Mouse (Mus musculus): ENCODE results near the gene Bst1.

The Bst1 gene

GRCm38 (mm10) chr5:43818695-43819094, at the start of gene Bst1:
Bst1 (plus strand) TSS chr5:43818885.
- DNase-seq (ENCODE audit: low spot score): no peak

DNA sequence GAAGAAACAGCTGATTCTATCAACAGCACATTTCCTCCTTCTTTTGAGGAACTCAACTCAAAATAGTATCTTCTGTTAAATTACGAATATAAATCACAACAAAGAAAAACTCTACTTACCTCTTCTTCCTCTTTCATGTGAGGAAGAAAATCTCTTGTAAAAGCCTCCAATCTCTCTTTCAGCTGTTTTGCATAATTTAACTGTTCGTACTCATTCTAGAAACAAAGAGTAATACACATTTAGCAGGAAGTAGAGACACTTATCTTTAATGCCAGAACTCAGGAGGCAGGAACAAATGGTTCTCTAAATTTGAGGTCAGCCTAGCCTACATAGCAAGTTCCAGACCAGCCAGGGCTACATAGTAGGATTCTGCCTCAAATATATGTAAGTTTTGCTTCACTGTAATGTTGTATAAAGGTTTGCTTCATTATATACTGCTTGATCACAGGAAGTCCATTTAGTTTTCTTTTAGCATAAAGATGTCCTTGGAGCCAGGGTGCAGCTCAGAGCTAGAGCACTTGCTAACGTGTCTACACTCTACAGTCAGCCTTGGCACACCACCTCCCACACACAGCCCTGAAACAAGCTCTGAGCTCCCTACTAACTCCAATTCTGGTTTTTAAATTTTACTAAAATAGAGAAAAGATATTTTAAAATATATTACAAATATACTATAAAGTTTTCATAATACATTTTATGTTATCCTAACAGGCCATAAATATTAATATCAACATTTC, 47.9 kb upstream of the Bst1 start:
- no peak for DNase-seq (ENCODE audit: low spot score)

- no peak for DNase-seq (ENCODE audit: low spot score)
Measured at GRCm38 (mm10) chr5:43771555-43771954, 47.1 kb upstream of the Bst1 start.

GRCm38 (mm10) chr5:43776407-43776806, 42.3 kb upstream of the Bst1 start:
- DNase-seq (ENCODE audit: low spot score): no peak

DNA sequence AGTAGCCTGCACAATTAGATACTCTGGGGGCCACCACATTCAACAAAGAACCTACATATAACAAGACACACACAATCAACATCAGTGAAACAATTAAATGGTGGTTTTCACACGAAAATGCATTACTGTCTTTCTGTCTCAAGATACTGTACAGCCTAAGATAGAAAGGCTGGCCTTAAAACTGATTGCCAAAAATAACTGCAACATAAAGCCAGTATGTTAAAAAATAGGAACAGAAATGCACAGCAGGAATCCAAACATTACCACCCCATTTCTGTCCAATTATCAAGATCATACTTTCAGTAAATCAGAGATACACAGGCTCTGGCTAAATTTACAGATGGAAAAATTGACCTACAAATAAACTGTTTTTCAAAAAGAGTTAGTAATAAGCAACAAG, 41.7 kb upstream of the Bst1 start:
- no peak for DNase-seq (ENCODE audit: low spot score)

DNA sequence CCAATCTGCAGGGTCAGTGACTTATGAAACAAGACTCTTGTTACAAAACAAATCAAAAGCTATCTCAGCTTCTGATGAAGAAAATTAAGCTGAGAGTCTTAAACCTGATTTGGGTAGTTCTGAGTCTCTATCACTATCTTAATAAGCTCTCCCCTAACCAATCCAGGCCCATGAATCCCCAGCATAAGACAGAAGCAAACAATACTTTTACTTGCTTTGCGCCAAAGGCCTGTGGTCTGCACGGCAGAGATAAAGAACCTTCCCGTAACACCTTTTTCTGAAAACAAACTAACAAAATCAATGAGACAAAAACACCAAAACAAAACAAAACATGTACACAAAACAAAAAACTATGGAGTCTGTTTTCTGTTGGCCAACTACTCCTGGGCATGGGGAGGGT, 40.1 kb upstream of the Bst1 start:
- no peak for DNase-seq (ENCODE audit: low spot score)

GRCm38 (mm10) chr5:43781423-43781976, 37.2 kb upstream of the Bst1 start:
- no peak for DNase-seq (ENCODE audit: low spot score)

- peak; percentile 83 for DNase-seq (ENCODE audit: low spot score)
Measured at GRCm38 (mm10) chr5:43781977-43782930, 36.4 kb upstream of the Bst1 start.

GRCm38 (mm10) chr5:43783996-43784395, 34.7 kb upstream of the Bst1 start:
- DNase-seq (ENCODE audit: low spot score): no peak

DNA sequence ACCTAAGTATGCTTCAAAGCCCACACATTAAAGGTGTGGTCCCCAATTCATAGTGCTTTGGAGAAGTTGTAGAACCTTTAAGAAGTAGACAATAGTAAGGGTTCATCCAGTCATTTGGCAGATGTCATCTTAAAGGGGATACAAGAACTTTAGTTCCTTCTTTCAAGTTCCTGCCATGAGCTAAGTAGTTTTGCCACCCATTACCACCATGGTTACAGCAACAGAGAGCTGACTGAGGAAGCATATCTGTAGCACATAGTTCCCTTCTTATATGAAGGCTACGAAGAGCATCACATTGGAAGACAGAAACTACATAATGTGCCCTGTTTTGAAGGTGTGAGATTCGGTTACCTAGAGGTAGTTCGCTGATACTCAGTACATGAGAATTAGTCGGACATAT, 32.1 kb upstream of the Bst1 start:
- no peak for DNase-seq (ENCODE audit: low spot score)

GRCm38 (mm10) chr5:43787976-43788752, 30.5 kb upstream of the Bst1 start:
- no peak for DNase-seq (ENCODE audit: low spot score)

DNA sequence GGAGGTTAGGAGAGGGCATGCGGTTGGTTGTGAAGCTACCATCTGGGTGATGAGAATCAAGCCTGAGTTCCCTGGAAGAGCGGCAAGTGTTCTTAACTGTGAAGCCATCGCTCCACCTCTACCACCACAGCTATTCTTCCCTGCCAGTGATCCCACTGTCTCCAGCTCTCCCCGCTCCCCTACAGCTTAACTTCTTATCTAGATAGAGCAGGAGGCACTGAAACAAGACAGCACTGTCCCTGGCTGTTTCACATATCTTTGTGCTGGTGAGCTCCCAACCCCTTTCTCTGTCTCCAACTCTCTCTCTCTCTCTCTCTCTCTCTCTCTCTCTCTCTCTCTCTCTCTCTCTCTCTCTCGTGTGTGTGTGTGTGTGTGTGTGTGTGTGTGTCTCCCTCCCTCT, 26.3 kb upstream of the Bst1 start:
- DNase-seq (ENCODE audit: low spot score): no peak

DNA sequence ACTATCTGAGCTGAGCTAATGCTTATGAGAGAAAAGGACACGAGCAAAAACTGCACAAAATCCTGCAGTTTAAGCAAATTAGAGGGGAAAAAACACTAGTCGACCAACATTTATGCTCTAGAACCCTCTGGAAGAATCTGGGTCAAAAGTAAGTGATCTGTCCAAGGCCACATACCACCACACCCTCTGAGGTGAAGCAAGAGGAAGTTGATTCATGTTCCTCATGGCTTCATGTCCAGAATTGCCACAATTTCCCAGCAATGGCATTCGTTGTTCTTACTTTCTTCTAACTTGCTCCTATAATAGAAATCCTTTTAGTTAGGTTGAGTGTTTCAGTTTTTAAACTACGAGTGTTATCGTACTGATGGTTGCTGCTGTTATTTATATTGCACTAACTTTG, 19.2 kb upstream of the Bst1 start:
- DNase-seq (ENCODE audit: low spot score): no peak

- DNase-seq (ENCODE audit: low spot score): no peak
Measured at GRCm38 (mm10) chr5:43800700-43801099, 18.0 kb upstream of the Bst1 start.

DNA sequence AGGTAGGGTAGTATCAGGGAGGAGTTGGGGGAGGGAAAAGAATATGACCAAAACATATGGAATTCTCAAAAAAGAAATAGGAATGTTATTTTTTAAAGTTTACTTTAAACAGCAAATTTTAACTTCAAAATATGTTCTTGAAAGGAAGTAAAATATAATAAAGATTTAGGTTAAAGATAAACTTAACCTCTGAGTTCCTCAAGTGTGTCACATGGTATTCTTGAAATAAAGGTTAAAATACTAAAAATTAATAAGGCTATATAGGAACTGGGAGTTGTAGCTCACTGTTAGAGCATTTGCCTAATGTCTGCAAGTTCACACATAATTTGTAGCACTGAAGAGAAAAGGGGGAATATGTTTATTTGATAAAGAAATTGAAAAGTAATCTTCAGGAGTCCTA, 17.4 kb upstream of the Bst1 start:
- no peak for DNase-seq (ENCODE audit: low spot score)

- DNase-seq (ENCODE audit: low spot score): no peak
Measured at GRCm38 (mm10) chr5:43801798-43802197, 16.9 kb upstream of the Bst1 start.

GRCm38 (mm10) chr5:43805401-43805800, 13.3 kb upstream of the Bst1 start:
- no peak for DNase-seq (ENCODE audit: low spot score)

DNA sequence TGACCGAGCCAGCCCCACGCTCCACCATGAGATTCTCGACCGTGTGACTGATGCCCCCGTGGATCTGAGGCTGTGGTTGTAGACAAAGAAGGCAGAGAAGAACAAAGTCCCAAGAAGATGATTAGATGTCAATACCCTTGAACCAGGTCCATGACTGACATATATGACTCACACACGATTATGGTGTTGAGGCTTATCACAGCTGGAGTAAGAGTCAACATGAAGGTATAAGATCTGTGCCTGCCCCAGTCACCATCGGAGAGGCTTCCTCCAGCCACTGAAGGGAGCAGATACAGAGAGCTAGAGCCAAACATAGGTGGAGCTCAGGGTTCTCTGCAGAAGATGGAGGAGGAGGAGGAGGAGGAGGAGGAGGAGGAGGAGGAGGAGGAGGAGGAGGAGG, 12.3 kb upstream of the Bst1 start:
- DNase-seq (ENCODE audit: low spot score): no peak

DNA sequence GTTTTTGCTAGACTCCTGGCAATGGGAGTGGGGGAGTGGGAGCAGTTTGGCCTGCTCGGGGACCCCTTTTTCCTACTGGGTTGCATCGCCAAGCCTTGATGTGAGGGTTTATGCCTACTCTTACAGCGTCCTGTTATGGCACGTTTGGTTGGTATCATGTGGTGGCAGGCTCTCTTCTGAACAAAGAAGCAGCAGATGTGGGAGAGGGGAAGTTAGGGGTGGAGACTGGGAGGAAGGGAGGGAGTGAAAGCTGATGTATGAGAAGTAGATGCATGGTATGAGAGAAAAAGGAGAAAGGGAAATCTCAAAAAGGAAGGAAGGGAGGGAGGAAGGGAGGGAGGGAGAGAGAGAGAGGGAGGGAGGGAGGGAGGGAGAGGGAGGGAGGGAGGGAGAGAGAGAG, 11.8 kb upstream of the Bst1 start:
- no peak for DNase-seq (ENCODE audit: low spot score)

GRCm38 (mm10) chr5:43807744-43808696, 10.7 kb upstream of the Bst1 start:
- DNase-seq (ENCODE audit: low spot score): peak; percentile 83
